Mouse (Mus musculus) T-helper 17 cell (primary cell): ENCODE measurements at regions not wholly inside any gene's neighbourhood (a gene's known extent, or its start where the extent isn't known, plus 50 kb on each side); places are given as distances from the start of the nearest gene placed in this dataset.

Source experiments
- in situ Hi-C, 2 experiments: fragments of 300-600 bp; cut with MboI, MseI; formaldehyde crosslinking; loops; 1 replicate in 1 of 2; 2 replicates in 1 of 2; pipeline ENCODE4 v1.15.1; 2025; ENCODE audit warnings: high pct_unique_total_duplicates in 2 of 2

GRCm38 (mm10) chr12:99643016-99643415 is 79.6 kb upstream of the Foxn3 start:
- in situ Hi-C loops: loop anchor here in 1 of 2 experiments (25.0 kb wide), 1 partner anchor 1381 kb away; the partner anchor contains the start of genes Galc and Gpr65

GRCm38 (mm10) chr12:99642131-99642895 is 78.9 kb upstream of the Foxn3 start:
- in situ Hi-C loops: loop anchor here in 1 of 2 experiments (25.0 kb wide), 1 partner anchor 1380 kb away; the partner anchor contains the start of genes Galc and Gpr65

GRCm38 (mm10) chr12:99641278-99641677 is 77.9 kb upstream of the Foxn3 start:
- in situ Hi-C loops: loop anchor here in 1 of 2 experiments (25.0 kb wide), 1 partner anchor 1379 kb away; the partner anchor contains the start of genes Galc and Gpr65

GRCm38 (mm10) chr12:99640214-99641151 is 77.1 kb upstream of the Foxn3 start:
- in situ Hi-C loops: loop anchor here in 1 of 2 experiments (25.0 kb wide), 1 partner anchor 1378 kb away; the partner anchor contains the start of genes Galc and Gpr65

GRCm38 (mm10) chr12:99639847-99640213 is 76.4 kb upstream of the Foxn3 start:
- in situ Hi-C loops: loop anchor here (5.0 to 25.0 kb wide), 3 partner anchors 73 to 1378 kb away; partner anchors contain the start of genes Galc (in 1 of the 2), Gpr65 (in 1 of the 2) and Gpr68 (in 1 of the 2)

GRCm38 (mm10) chr12:99639118-99639517 is 75.7 kb upstream of the Foxn3 start:
- in situ Hi-C loops: loop anchor here (5.0 to 25.0 kb wide), 3 partner anchors 72 to 1377 kb away; partner anchors contain the start of genes Galc (in 1 of the 2), Gpr65 (in 1 of the 2) and Gpr68 (in 1 of the 2)

- in situ Hi-C loops: loop anchor here (5.0 to 25.0 kb wide), 3 partner anchors 71 to 1376 kb away; partner anchors contain the start of genes Galc (in 1 of the 2), Gpr65 (in 1 of the 2) and Gpr68 (in 1 of the 2)
These were observed 74.6 kb upstream of the Foxn3 start for GRCm38 (mm10) chr12:99637986-99638385.

GRCm38 (mm10) chr12:99636234-99636633 is 72.9 kb upstream of the Foxn3 start:
- in situ Hi-C loops: loop anchor here (5.0 to 25.0 kb wide), 3 partner anchors 69 to 1374 kb away; partner anchors contain the start of genes Galc (in 1 of the 2), Gpr65 (in 1 of the 2) and Gpr68 (in 1 of the 2)

- in situ Hi-C loops: loop anchor here (5.0 to 25.0 kb wide), 3 partner anchors 68 to 1373 kb away; partner anchors contain the start of genes Galc (in 1 of the 2), Gpr65 (in 1 of the 2) and Gpr68 (in 1 of the 2)
These were observed 72.0 kb upstream of the Foxn3 start for GRCm38 (mm10) chr12:99635361-99635760.

GRCm38 (mm10) chr12:99634726-99635125 is 71.3 kb upstream of the Foxn3 start:
- in situ Hi-C loops: loop anchor here (5.0 to 25.0 kb wide), 3 partner anchors 67 to 1372 kb away; partner anchors contain the start of genes Galc (in 1 of the 2), Gpr65 (in 1 of the 2) and Gpr68 (in 1 of the 2)

- in situ Hi-C loops: loop anchor here (10.0 to 25.0 kb wide), 2 partner anchors 1271 to 1371 kb away; partner anchors contain the start of genes Galc (in 1 of the 2), Gpr65 (in 1 of the 2) and Gpr68 (in 1 of the 2)
These were observed 70.3 kb upstream of the Foxn3 start for GRCm38 (mm10) chr12:99633678-99634077.

GRCm38 (mm10) chr12:99632988-99633387 is 69.6 kb upstream of the Foxn3 start:
- in situ Hi-C loops: loop anchor here (10.0 to 25.0 kb wide), 2 partner anchors 1272 to 1371 kb away; partner anchors contain the start of genes Galc (in 1 of the 2), Gpr65 (in 1 of the 2) and Gpr68 (in 1 of the 2)

- in situ Hi-C loops: loop anchor here (10.0 to 25.0 kb wide), 2 partner anchors 1275 to 1367 kb away; partner anchors contain the start of genes Galc (in 1 of the 2), Gpr65 (in 1 of the 2) and Gpr68 (in 1 of the 2)
These were observed 66.2 kb upstream of the Foxn3 start for GRCm38 (mm10) chr12:99629606-99630005.

GRCm38 (mm10) chr12:99628421-99628820 is 65.0 kb upstream of the Foxn3 start:
- in situ Hi-C loops: loop anchor here in 1 of 2 experiments (25.0 kb wide), 1 partner anchor 1366 kb away; the partner anchor contains the start of genes Galc and Gpr65

- in situ Hi-C loops: loop anchor here in 1 of 2 experiments (25.0 kb wide), 1 partner anchor 1366 kb away; the partner anchor contains the start of genes Galc and Gpr65
These were observed 64.5 kb upstream of the Foxn3 start for GRCm38 (mm10) chr12:99627898-99628231.

GRCm38 (mm10) chr12:99627201-99627897 is 64.0 kb upstream of the Foxn3 start:
- in situ Hi-C loops: loop anchor here in 1 of 2 experiments (25.0 kb wide), 1 partner anchor 1365 kb away; the partner anchor contains the start of genes Galc and Gpr65

- in situ Hi-C loops: loop anchor here in 1 of 2 experiments (25.0 kb wide), 1 partner anchor 1364 kb away; the partner anchor contains the start of genes Galc and Gpr65
These were observed 62.8 kb upstream of the Foxn3 start for GRCm38 (mm10) chr12:99626147-99626546.

GRCm38 (mm10) chr12:99625094-99625493 is 61.7 kb upstream of the Foxn3 start:
- in situ Hi-C loops: loop anchor here in 1 of 2 experiments (25.0 kb wide), 1 partner anchor 1363 kb away; the partner anchor contains the start of genes Galc and Gpr65

GRCm38 (mm10) chr12:99622238-99622637 is 58.9 kb upstream of the Foxn3 start:
- in situ Hi-C loops: no loop called here
